Mouse (Mus musculus): ENCODE results near the gene Rnf113a1. TPM values are rescaled to one million over a fixed set of nuclear protein-coding genes. Genes with fewer than 3 reads are reported as not detected.
"Not testable (repeated sequence)": the region's sequence is repeated elsewhere in the genome, so short reads cannot be mapped to it uniquely, and the experiment has no call there.

Gene Rnf113a1
- total RNA-seq (2021): 1 to 10 TPM; 2.5 to 3.6 TPM
- long read RNA-seq, experiment 1, transcript Rnf113a1-201 (1 exons, 1,223 nt): major isoform, 5 of 5 reads
- long read RNA-seq, experiment 1, partial matches to known transcripts: 0 of 5 reads
- long read RNA-seq, experiment 1, other reads (novel, unspliced or antisense): 0 of 5 reads
- long read RNA-seq, experiment 2, partial matches to known transcripts: 0 of 4 reads
- long read RNA-seq, experiment 2, other reads (novel, unspliced or antisense): 0 of 4 reads

DNA sequence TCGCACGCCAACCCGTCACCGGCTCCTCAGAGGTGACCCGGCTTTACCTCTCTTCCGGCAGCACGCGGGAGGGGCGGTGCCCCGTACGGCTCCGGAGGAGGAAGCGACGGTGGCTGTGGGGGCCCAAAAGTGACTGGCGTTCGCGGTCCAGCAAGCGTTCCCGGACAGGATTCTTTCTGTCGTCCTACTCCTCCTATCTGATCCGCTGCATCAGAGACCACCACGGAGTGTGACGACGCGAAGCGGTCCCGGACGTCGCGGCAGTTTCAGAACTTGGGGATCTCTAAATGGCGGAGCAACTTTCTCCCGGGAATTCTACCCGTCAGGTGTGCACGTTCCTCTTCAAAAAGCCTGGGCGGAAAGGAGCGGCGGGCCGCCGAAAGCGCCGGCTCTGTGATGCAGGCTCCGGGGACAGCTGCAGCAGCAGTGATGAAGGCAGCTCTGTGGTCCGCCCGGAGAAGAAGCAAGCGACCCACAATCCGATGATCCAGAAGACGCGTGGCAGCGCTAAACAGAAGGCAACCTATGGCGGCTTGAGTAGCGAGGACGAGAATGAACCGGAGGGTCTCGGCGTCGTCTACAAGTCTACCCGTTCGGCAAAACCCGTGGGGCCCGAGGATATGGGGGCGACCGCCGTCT, at the start of gene Rnf113a1, which contains the start of gene Ndufa1:
TSS of gene Rnf113a1 (plus strand) at position 141 of the 639 bp plus-strand sequence.
TSS of gene Ndufa1 (minus strand) at position 59 of the 639 bp plus-strand sequence.
- peak; percentile 68 to 80 for DNase-seq (ENCODE audit: low spot score in 2 of 2)

DNA sequence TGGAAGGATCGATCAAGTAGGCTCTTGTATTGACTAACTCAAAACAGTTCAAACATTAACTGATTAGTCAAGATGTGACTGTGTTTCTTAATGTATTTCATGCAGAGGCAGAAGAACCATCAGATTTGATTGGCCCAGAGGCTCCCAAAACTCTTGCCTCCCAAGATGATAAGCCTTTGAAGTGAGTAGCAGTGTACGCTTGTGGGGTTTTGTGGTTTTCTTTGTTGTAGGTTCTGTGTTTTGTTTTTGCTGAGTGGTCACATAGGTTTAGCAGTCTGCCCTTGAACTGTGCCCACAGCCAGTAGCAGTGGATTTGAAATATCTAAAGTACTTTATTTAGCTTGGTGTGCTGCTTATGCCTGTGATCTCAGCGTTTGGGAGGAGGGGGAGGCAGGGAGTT, 49.3 kb upstream of the Rnf113a1 start:
- DNase-seq (ENCODE audit: low spot score in 2 of 2): no peak

DNA sequence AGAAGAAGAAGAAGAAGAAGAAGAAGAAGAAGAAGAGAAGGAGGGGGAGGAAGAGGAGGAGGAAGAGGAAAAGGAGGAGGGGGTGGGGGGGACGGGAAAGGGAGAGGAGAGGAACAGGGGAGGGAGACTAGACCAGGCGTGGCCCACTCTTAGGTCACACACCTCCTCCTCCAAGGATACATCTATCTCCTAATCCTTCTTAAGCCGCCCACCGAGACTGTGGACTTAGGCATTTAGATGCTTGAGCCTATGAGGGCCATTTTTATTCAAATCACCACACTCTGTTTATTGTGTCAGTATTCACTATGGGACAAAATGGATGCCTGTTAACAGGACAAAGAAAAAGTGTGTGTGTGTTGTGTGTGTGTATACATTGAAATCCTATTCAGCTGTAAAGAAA, 46.5 kb upstream of the Rnf113a1 start:
- DNase-seq (ENCODE audit: low spot score in 2 of 2): not testable (repeated sequence)

DNA sequence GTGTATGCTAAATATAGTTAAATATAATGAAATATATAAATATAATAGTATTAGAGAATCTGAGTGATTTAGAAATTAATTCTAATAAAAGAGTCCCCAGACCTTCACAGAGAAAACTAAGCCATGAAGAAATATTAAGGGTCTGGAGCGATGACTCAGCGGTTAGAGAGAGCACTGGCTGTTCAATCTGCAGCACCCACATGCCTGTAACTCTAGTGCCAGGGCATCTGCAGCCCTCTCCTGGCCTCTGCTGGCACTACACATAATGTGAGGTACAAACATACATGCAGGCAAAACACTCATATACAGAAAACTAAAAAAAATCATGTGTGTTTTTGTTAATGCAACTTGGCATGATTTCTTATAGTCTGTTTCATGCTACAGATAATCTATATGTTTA, 46.1 kb upstream of the Rnf113a1 start:
- no peak for DNase-seq (ENCODE audit: low spot score in 2 of 2)

DNA sequence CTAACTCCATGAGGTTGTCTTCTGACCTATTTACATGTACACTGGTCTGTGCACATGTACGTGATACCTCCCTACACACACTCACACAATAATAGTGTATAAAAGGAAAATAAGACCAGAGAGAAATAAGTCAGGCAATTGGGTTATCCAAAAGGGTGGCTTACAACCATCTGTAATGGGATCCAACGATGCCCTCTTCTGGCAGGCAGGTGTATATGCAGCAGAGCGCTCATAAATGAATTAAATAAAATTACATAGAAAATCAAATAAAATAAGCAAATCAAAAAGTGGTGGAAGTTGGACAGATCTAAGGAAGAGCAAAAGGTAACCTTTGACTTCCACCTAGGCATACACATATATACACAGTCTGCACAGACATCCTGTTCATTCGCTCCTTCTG, 33.2 kb upstream of the Rnf113a1 start:
- DNase-seq (ENCODE audit: low spot score in 2 of 2): no peak

DNA sequence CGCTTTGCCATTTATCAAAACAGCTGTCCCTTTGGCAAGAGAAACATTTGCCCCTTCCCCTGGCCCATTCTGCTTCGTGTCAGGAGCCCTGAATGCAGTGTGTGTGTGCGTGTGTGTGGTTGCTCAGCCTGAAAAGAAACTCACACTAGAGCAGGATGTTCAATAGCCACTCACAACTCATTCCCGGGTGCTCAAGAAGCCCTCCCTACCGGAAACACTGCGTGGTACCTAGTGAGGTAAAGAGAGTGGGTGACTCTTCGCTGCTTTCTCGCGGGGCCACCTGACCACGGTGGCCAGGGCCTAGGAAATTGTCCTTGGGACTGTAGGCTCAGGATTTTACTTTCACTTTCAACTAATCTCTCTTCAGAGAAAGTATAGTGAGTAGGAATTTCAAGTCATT, 29.9 kb upstream of the Rnf113a1 start:
- no peak for DNase-seq (ENCODE audit: low spot score in 2 of 2)

DNA sequence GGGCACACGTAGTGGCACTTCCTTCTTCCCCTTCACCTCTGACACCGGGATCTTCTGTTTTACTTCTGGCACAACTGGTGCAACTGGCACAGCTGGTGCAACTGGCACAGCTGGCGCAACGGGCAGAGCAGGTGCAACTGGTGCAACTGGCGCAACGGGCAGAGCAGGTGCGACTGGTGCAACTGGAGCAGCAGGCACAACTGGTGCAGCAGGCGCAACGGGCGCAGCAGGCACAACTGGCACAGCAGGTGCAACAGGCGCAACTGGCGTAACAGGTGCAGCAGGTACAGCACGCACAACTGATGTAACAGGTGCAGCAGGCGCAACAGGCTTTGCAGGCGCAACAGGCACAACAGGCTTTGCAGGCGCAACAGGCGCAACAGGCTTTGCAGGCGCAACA, 27.9 kb upstream of the Rnf113a1 start:
- no peak for DNase-seq (ENCODE audit: low spot score in 2 of 2)

DNA sequence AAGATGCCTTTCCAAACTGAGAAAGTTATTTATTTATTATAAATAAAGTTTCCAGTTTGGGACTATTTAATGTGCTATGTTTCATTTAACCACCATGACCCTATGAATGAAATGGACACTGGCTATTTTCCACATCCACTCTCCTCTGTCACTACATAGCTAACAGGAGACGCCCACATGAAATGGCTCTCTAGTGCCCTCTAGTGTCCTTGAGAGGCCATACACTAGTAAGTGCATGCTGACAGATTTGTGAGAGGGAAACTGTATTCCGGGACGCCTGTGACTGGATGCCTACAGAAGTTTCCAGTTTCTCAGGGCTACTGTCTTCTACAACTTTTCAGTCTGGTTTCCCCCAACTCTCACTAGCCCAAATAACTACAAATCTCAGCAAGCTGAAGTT, 24.0 kb upstream of the Rnf113a1 start:
- DNase-seq (ENCODE audit: low spot score in 2 of 2): no peak

DNA sequence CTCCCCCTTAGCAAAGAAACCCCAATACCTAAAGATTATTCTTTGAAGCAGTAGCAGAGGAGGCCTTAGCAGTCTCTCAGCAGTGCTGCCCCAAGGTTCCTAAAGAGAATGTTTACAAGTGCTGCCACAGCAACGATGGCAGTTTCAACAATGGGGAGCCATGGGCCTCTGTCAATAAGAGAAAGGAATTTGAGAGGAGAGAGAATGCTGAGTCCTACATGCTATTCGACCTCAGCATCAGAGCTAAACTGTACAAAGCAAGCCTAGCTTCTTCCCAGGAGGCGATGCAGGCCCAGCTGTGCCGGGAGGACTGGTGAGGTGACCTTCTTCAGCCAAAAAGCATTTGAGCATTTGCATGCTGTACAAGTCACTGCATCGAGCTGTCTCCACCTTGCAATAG, 22.3 kb upstream of the Rnf113a1 start, which contains the start of gene Akap14:
TSS of gene Akap14 (minus strand) at position 101 of the 400 bp plus-strand sequence.
- DNase-seq (ENCODE audit: low spot score in 2 of 2): no peak

DNA sequence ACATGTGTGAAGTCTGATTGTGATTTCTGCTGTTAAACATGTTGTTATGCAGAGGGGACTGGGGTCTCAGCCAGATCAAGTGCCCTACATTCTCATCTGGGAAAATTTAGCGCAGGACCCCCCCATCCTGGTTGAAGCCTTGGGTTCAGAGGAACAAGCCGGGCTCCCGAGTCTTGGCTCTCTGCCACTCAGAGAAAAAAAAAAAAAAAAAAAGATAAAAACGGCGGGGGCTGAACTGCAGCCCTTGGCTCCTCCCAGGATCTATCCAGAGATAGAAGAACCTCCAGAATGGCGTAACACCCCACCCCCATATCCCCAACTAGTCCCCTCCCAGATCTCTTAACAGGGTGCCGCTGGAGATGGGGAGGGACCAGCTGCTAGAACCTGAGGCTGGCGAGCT, 6.6 kb upstream of the Rnf113a1 start:
- DNase-seq (ENCODE audit: low spot score in 2 of 2): not testable (repeated sequence)

DNA sequence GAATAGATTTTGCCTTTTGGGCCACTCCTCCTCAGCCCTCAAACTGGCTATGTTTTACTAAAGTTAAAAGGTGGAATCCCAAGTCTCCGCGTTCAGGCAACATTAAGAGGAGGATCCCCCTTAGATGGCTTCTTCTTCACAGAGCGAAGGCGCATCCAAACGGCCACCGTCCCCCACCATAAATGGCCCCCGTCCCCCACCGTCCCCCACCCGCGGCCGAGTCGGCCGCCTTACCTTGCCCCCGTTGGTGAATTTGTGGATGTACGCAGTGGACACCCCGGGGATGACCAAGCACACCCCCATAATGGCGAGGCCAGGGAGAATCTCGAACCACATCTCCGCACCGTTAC, 315 bp upstream of the Rnf113a1 start:
- DNase-seq (ENCODE audit: low spot score in 2 of 2): no peak

DNA sequence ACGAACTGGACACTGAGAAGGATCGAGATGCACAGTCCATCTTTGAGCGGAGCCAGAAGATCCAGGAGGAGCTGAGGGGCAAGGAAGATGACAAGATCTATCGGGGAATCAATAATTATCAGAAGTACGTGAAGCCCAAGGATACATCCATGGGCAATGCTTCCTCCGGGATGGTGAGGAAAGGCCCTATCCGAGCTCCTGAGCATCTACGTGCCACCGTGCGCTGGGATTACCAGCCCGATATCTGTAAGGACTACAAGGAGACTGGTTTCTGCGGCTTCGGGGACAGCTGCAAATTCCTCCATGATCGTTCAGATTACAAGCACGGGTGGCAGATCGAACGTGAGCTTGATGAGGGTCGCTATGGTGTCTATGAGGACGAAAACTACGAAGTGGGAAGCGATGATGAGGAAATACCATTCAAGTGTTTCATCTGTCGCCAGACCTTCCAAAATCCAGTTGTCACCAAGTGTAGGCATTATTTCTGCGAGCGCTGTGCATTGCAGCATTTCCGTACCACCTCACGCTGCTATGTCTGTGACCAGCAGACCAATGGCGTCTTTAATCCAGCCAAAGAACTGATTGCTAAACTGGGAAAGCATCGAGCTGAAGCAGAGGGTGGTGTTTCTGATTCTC, 817 bp downstream of the Rnf113a1 start:
- no peak for DNase-seq (ENCODE audit: low spot score in 2 of 2)

DNA sequence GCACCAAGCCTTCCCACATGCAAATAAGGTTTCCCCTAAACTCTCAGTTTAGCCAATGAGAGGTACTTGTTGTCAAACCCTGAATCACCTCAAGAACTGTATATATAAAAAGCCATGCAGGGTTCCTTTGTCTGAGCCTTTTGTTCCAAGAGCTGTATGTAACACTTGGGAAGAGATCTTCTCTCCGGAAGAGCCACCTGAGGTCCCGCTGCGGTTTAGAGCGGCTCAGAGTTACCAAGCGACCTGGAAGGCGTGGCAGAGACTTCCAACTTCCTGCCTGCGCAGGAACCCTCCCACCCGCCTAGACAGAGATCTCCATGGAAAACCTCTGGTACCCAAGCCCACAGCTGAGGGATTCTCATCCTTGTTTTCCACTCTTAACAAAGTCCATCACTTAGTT, 7.6 kb downstream of the Rnf113a1 start:
- no peak for DNase-seq (ENCODE audit: low spot score in 2 of 2)

DNA sequence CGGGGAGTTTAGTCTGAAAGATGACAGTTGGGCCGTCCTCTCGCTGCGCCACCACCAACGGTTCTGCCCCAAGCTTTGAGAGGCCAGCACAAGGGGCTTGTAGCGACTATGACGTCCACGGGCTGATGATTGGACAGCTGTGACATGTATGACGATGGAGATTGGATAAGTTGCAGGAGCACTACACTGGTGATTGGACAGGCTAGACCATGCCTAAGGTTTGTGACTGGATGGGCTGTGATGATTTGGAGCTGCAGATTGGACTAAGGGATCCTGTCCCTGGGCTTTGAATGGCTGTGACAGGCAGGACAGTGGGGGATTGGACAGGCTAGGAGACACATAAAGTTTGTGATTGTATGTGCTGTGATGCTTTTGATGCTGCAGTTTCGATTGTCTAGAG, 19.9 kb downstream of the Rnf113a1 start, which contains the start of gene Gm9:
TSS of gene Gm9 (minus strand) at position 101 of the 400 bp plus-strand sequence.
- no peak for DNase-seq (ENCODE audit: low spot score in 2 of 2)

DNA sequence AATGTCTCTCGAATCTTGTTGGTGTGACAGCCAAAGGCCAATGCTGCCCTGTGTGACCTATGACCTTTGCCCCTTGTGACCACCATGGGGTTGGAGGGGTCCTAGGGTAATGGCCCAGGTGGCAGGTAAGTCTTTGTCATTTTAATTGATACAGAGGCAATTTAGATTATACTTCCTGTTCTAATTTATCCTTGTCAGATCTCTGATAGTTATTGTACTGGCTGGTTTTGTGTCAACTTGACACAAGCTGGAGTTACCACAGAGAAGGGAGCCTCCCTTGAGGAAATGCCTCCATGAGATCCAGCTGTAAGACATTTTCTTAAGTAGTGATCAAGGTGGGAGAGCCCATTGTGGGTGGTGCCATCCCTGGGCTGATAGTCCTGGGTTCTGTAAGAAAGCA, 31.1 kb downstream of the Rnf113a1 start, which contains the start of gene Rhox1:
TSS of gene Rhox1 (minus strand) at position 101 of the 400 bp plus-strand sequence.
- not testable (repeated sequence) for DNase-seq (ENCODE audit: low spot score in 2 of 2)

Other genes with a start within 250 kb of the Rnf113a1 start
- gene Sept6, start 199.5 kb upstream of the Rnf113a1 start, total RNA-seq (2021): 10 to 100 TPM; 24.9 to 26.2 TPM
- gene Sowahd, start 142.4 kb upstream of the Rnf113a1 start, total RNA-seq (2021): under 1 TPM in 1 of 2 experiments, not detected in 1; 0.34 TPM
- 100 to 1,000 TPM; 697 to 727 TPM for gene Rpl39, start 105.8 kb upstream of the Rnf113a1 start, total RNA-seq (2021)
- gene Upf3b, start 80.9 kb upstream of the Rnf113a1 start, total RNA-seq (2021): 10 to 100 TPM; 10.9 to 14.7 TPM
- 10 to 100 TPM; 11.2 to 12.5 TPM for gene Nkap, start 64.5 kb upstream of the Rnf113a1 start, total RNA-seq (2021)
- gene Akap14, start 22.4 kb upstream of the Rnf113a1 start, total RNA-seq (2021): not detected
- gene Ndufa1, start 82 bp upstream of the Rnf113a1 start, total RNA-seq (2021): 100 to 1,000 TPM; 270 to 275 TPM
- not detected for gene Gm9, start 19.8 kb downstream of the Rnf113a1 start, total RNA-seq (2021)
- gene Rhox1, start 31.0 kb downstream of the Rnf113a1 start, total RNA-seq (2021): not detected
- not detected for gene Rhox2a, start 53.7 kb downstream of the Rnf113a1 start, total RNA-seq (2021)
- gene Rhox3a, start 58.7 kb downstream of the Rnf113a1 start, total RNA-seq (2021): not detected
- not detected for gene Rhox4a, start 74.1 kb downstream of the Rnf113a1 start, total RNA-seq (2021)
- gene Rhox3a2, start 188.8 kb downstream of the Rnf113a1 start, total RNA-seq (2021): under 1 TPM in 1 of 2 experiments, not detected in 1; 0.91 TPM
- gene Rhox4a2, start 199.6 kb downstream of the Rnf113a1 start, total RNA-seq (2021): not detected
- not detected for gene Rhox2b, start 220.8 kb downstream of the Rnf113a1 start, total RNA-seq (2021)
- not detected for gene Rhox4b, start 241.2 kb downstream of the Rnf113a1 start, total RNA-seq (2021)